Mouse (Mus musculus): ENCODE measurements at regions not wholly inside any gene's neighbourhood (a gene's known extent, or its start where the extent isn't known, plus 50 kb on each side); places are given as distances from the start of the nearest gene placed in this dataset.

GRCm38 (mm10) chr11:18821384-18821783, 197.4 kb downstream of the Meis1 start:
- no peak for DNase-seq (ENCODE audit: low spot score in 2 of 2)

- DNase-seq (ENCODE audit: low spot score in 2 of 2) = no peak
Measured at GRCm38 (mm10) chr11:18814110-18814509, 204.7 kb downstream of the Meis1 start.

GRCm38 (mm10) chr11:18767479-18767878, 251.3 kb downstream of the Meis1 start:
- DNase-seq (ENCODE audit: low spot score in 2 of 2) = no peak

GRCm38 (mm10) chr11:18766458-18767016, 252.2 kb downstream of the Meis1 start:
- no peak for DNase-seq (ENCODE audit: low spot score in 2 of 2)

GRCm38 (mm10) chr11:18758591-18759074, 260.2 kb downstream of the Meis1 start:
- no peak for DNase-seq (ENCODE audit: low spot score in 2 of 2)

- DNase-seq (ENCODE audit: low spot score in 2 of 2) = no peak
Measured at GRCm38 (mm10) chr11:18756576-18756975, 262.2 kb downstream of the Meis1 start.

- no peak for DNase-seq (ENCODE audit: low spot score in 2 of 2)
Measured at GRCm38 (mm10) chr11:18754732-18755525, 263.9 kb downstream of the Meis1 start.

- no peak for DNase-seq (ENCODE audit: low spot score in 2 of 2)
Measured at GRCm38 (mm10) chr11:18753856-18754255, 264.9 kb downstream of the Meis1 start.

GRCm38 (mm10) chr11:18753246-18753645, 265.5 kb downstream of the Meis1 start:
- DNase-seq (ENCODE audit: low spot score in 2 of 2) = no peak

- no peak for DNase-seq (ENCODE audit: low spot score in 2 of 2)
Measured at GRCm38 (mm10) chr11:18752512-18752911, 266.3 kb downstream of the Meis1 start.

GRCm38 (mm10) chr11:18750911-18751841, 267.6 kb downstream of the Meis1 start:
- DNase-seq (ENCODE audit: low spot score in 2 of 2) = no peak

GRCm38 (mm10) chr11:18750080-18750375, 268.8 kb downstream of the Meis1 start:
- DNase-seq (ENCODE audit: low spot score in 2 of 2) = no peak

GRCm38 (mm10) chr11:18749265-18750079, 269.3 kb downstream of the Meis1 start:
- no peak for DNase-seq (ENCODE audit: low spot score in 2 of 2)

- DNase-seq (ENCODE audit: low spot score in 2 of 2) = no peak
Measured at GRCm38 (mm10) chr11:18747871-18748461, 270.8 kb downstream of the Meis1 start.

- DNase-seq (ENCODE audit: low spot score in 2 of 2) = no peak
Measured at GRCm38 (mm10) chr11:18747361-18747760, 271.4 kb downstream of the Meis1 start.

- no peak for DNase-seq (ENCODE audit: low spot score in 2 of 2)
Measured at GRCm38 (mm10) chr11:18746486-18746885, 272.3 kb downstream of the Meis1 start.

- no peak for DNase-seq (ENCODE audit: low spot score in 2 of 2)
Measured at GRCm38 (mm10) chr11:18745840-18746239, 272.9 kb downstream of the Meis1 start.

GRCm38 (mm10) chr11:18734904-18735664, 283.7 kb downstream of the Meis1 start:
- DNase-seq (ENCODE audit: low spot score in 2 of 2) = no peak

- no peak for DNase-seq (ENCODE audit: low spot score in 2 of 2)
Measured at GRCm38 (mm10) chr11:18734075-18734474, 284.7 kb downstream of the Meis1 start.

GRCm38 (mm10) chr11:18729742-18730141, 289.0 kb downstream of the Meis1 start:
- no peak for DNase-seq (ENCODE audit: low spot score in 2 of 2)

All from frontal cortex, postnatal 36 days (tissue).